Mouse (Mus musculus) cerebellum, adult 2 months (tissue): Measurements from ENCODE around the gene Tanc1.

ENCODE experiments used
- CTCF ChIP-seq: fragments of 200-500 bp; IDR thresholded peaks from 2 replicates; pipeline ENCODE4 v1.5.1; 2011; ENCODE audit warnings: low read depth, mild to moderate bottlenecking, control low read depth, low read length, moderate library complexity, borderline replicate concordance; ENCODE audit not compliant: insufficient read depth
- POLR2A ChIP-seq: fragments of 200-500 bp; IDR thresholded peaks from 2 replicates; pipeline ENCODE4 v1.6.1; 2011; ENCODE audit warnings: low read length, control low read depth, borderline replicate concordance; ENCODE audit not compliant: insufficient read depth

DNA sequence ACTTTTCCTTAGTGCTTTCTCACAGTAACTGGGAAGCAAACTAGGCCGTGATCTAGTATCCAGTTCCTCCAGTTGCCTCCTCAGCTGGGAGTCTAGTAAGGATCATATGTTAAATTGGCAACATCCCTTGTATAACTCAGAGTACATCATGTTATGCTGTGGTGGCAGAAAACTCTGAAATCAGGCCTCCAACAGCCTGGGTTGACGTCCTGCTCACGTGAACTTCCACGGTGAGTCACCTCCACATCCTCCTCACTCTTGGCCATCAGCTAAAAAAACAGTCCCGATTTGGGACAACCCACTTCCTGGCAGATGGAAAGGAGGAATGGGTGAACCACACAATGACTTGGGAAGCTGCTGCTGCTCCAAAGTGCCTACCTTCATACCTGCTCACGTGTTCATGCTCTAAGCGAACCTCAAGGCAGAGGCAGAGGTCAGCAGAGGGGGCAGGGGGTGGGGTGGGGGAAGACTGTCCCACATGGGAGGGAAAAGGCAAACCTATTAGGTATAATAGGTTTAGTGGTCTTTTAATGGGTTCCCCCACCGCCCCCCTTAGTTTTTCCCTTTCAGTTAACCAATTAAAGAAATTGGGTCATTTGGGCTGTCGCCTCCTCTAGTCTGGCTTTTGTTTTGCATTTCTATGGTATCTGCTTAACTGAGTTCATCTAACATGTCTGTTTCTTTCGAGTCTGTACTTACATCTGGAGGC, 24.3 kb upstream of the Tanc1 start:
- TF ChIP-seq POLR2A (no peak), CTCF (no peak)
